Mouse (Mus musculus) MEL (cell line): ENCODE measurements at regions not wholly inside any gene's neighbourhood (a gene's known extent, or its start where the extent isn't known, plus 50 kb on each side); places are given as distances from the start of the nearest gene placed in this dataset.

Experiments used
- DNase-seq: peaks from one replicate; pipeline ENCODE4 v3.0.0; 2011; ENCODE audit warnings: low read depth, low spot score
- H3K27ac ChIP-seq: 2 replicates; pipeline ENCODE4 v1.5.1; 2012; ENCODE audit warnings: low read depth, mild to moderate bottlenecking, control low read depth, low read length, moderate library complexity; ENCODE audit not compliant: control insufficient read depth
- H3K27me3 ChIP-seq, 2 experiments: fragments of 150-350 bp in 1 of 2; sonication (generic) in 1 of 2; 2 replicates each; pipeline ENCODE4 v1.6.1; 2012; ENCODE audit warnings: low read length in 2 of 2, mild to moderate bottlenecking in 2 of 2, improper control_type of control experiment in 1 of 2, moderate library complexity in 1 of 2; ENCODE audit not compliant: insufficient read depth in 2 of 2, control insufficient read depth in 1 of 2
- H3K36me3 ChIP-seq, 2 experiments: 2 replicates each; pipeline ENCODE4 v1.6.1; 2012 to 2014; ENCODE audit warnings: low read length in 2 of 2, improper control_type of control experiment in 1 of 2, inconsistent platforms in 1 of 2, mild to moderate bottlenecking in 1 of 2; ENCODE audit not compliant: insufficient read depth in 2 of 2, control insufficient read depth in 1 of 2
- H3K4me1 ChIP-seq, 2 experiments: fragments of 150-350 bp in 1 of 2; sonication (generic) in 1 of 2; 2 replicates each; pipeline ENCODE4 v1.6.1; 2012; ENCODE audit warnings: low read length in 2 of 2, improper control_type of control experiment in 1 of 2, mild to moderate bottlenecking in 1 of 2; ENCODE audit not compliant: insufficient read depth in 2 of 2, control insufficient read depth in 1 of 2
- H3K4me3 ChIP-seq, 2 experiments: fragments of 150-350 bp in 1 of 2; sonication (generic) in 1 of 2; 2 replicates each; pipeline ENCODE4 v1.5.1; 2012; ENCODE audit warnings: low read depth in 2 of 2, low read length in 2 of 2, mild to moderate bottlenecking in 2 of 2, moderate library complexity in 2 of 2, control low read depth in 1 of 2, improper control_type of control experiment in 1 of 2; ENCODE audit not compliant: control insufficient read depth in 1 of 2, insufficient read depth in 1 of 2
- H3K79me2 ChIP-seq: 2 replicates; pipeline ENCODE4 v1.6.1; 2012; ENCODE audit warnings: mild to moderate bottlenecking, low read length, moderate library complexity; ENCODE audit not compliant: control insufficient read depth, poor library complexity, insufficient read depth
- H3K9ac ChIP-seq: 2 replicates; pipeline ENCODE4 v1.6.1; 2012; ENCODE audit warnings: low read depth, mild to moderate bottlenecking, control low read depth, low read length, moderate library complexity; ENCODE audit not compliant: control insufficient read depth, poor library complexity, severe bottlenecking
- H3K9me3 ChIP-seq: fragments of 150-350 bp; sonication (generic); replicated peaks from 2 replicates; pipeline ENCODE4 v1.6.1; 2012; ENCODE audit warnings: mild to moderate bottlenecking, low read length, improper control_type of control experiment, moderate library complexity; ENCODE audit not compliant: insufficient read depth
- CHD2 ChIP-seq: IDR thresholded peaks from 2 replicates; pipeline ENCODE4 v1.6.1; 2011; ENCODE audit warnings: low read length, improper control_type of control experiment
- CTCF ChIP-seq, 3 experiments: IDR thresholded peaks in 2 of 3; conservative IDR thresholded peaks in 1 of 3; 2 replicates each; pipeline ENCODE4 v1.5.1; 2011 to 2012; ENCODE audit warnings: low read length in 3 of 3, low read depth in 2 of 3, mild to moderate bottlenecking in 2 of 3, improper control_type of control experiment in 1 of 3, inconsistent platforms in 1 of 3, mixed read lengths in 1 of 3, moderate library complexity in 1 of 3; ENCODE audit not compliant: control insufficient read depth in 1 of 3, insufficient read depth in 1 of 3, poor library complexity in 1 of 3, severe bottlenecking in 1 of 3
- E2F4 ChIP-seq: IDR thresholded peaks from 2 replicates; pipeline ENCODE4 v1.6.1; 2011; ENCODE audit warnings: low read depth, low read length, improper control_type of control experiment, borderline replicate concordance
- EP300 ChIP-seq, 2 experiments: IDR thresholded peaks; 2 replicates each; pipeline ENCODE4 v1.6.1; 2011; ENCODE audit warnings: improper control_type of control experiment in 2 of 2, low read length in 2 of 2, low read depth in 1 of 2, mild to moderate bottlenecking in 1 of 2
- GABPA ChIP-seq: IDR thresholded peaks from 2 replicates; pipeline ENCODE4 v1.6.1; 2012; ENCODE audit warnings: low read depth, mild to moderate bottlenecking, inconsistent platforms, low read length, improper control_type of control experiment, moderate library complexity
- MAFK ChIP-seq: IDR thresholded peaks from 2 replicates; pipeline ENCODE4 v1.6.1; 2011; ENCODE audit warnings: low read depth, mild to moderate bottlenecking, low read length, improper control_type of control experiment, borderline replicate concordance
- MAX ChIP-seq: IDR thresholded peaks from 2 replicates; pipeline ENCODE4 v1.6.1; 2011; ENCODE audit warnings: low read length, improper control_type of control experiment
- MYC ChIP-seq: IDR thresholded peaks from 2 replicates; pipeline ENCODE4 v1.6.1; 2011; ENCODE audit warnings: low read depth, mild to moderate bottlenecking, low read length, improper control_type of control experiment, moderate library complexity
- NELFE ChIP-seq: IDR thresholded peaks from 2 replicates; pipeline ENCODE4 v1.6.1; 2011; ENCODE audit warnings: low read depth, low read length, improper control_type of control experiment
- NRF1 ChIP-seq: IDR thresholded peaks from 2 replicates; pipeline ENCODE4 v1.6.1; 2014; ENCODE audit warnings: low read depth, mild to moderate bottlenecking, inconsistent platforms, low read length, improper control_type of control experiment, moderate library complexity; ENCODE audit not compliant: poor library complexity, insufficient read depth, severe bottlenecking
- POLR2AphosphoS2 ChIP-seq: IDR thresholded peaks from 2 replicates; pipeline ENCODE4 v1.6.1; 2011; ENCODE audit warnings: low read length, improper control_type of control experiment
- SIN3A ChIP-seq: IDR thresholded peaks from 2 replicates; pipeline ENCODE4 v1.6.1; 2012; ENCODE audit warnings: low read length, improper control_type of control experiment, inconsistent platforms
- TAL1 ChIP-seq: IDR thresholded peaks from 2 replicates; pipeline ENCODE4 v1.6.1; 2012; ENCODE audit warnings: mild to moderate bottlenecking, inconsistent platforms, low read length, moderate library complexity, mixed read lengths
- UBTF ChIP-seq: IDR thresholded peaks from 2 replicates; pipeline ENCODE4 v1.6.1; 2012; ENCODE audit warnings: low read depth, mild to moderate bottlenecking, inconsistent platforms, low read length, improper control_type of control experiment, moderate library complexity, borderline replicate concordance; ENCODE audit not compliant: insufficient read depth
- USF1 ChIP-seq: IDR thresholded peaks from 2 replicates; pipeline ENCODE4 v1.6.1; 2014; ENCODE audit warnings: low read depth, mild to moderate bottlenecking, inconsistent platforms, low read length, improper control_type of control experiment, moderate library complexity
- USF2 ChIP-seq, 2 experiments: IDR thresholded peaks; 2 replicates each; pipeline ENCODE4 v1.6.1; 2011 to 2012; ENCODE audit warnings: improper control_type of control experiment in 2 of 2, low read length in 2 of 2, borderline replicate concordance in 1 of 2, inconsistent platforms in 1 of 2, low read depth in 1 of 2, mild to moderate bottlenecking in 1 of 2; ENCODE audit not compliant: insufficient read depth in 1 of 2
- ZC3H11A ChIP-seq: IDR thresholded peaks from 2 replicates; pipeline ENCODE4 v1.6.1; 2012; ENCODE audit warnings: low read depth, mild to moderate bottlenecking, inconsistent platforms, low read length, improper control_type of control experiment
- ZKSCAN1 ChIP-seq: IDR thresholded peaks from 2 replicates; pipeline ENCODE4 v1.6.1; 2012; ENCODE audit warnings: low read depth, mild to moderate bottlenecking, inconsistent platforms, low read length, improper control_type of control experiment, moderate library complexity

- H3K9me3 ChIP-seq, result no peaks in the 10 kb centered on the region
Observed at GRCm38 (mm10) chr16:77406999-77407398, 194.9 kb downstream of the Gm11146 start.

GRCm38 (mm10) chr16:77405859-77406258 lies 196.0 kb downstream of the Gm11146 start:
- no peak overlapping the region for H3K27ac ChIP-seq

More at GRCm38 (mm10) chr16:77406999-77407398, 194.9 kb downstream of the Gm11146 start:
- no peaks in the 10 kb centered on the region for H3K36me3 ChIP-seq
- no peaks in the 10 kb centered on the region for H3K79me2 ChIP-seq
- TF ChIP-seq GABPA (no peak), ZC3H11A (no peak), E2F4 (no peak)
- TF ChIP-seq, all 39 proteins: peak for 0
- no peak overlapping the region for H3K9ac ChIP-seq
- no peak overlapping the region for H3K27ac ChIP-seq
- H3K27me3 ChIP-seq, result no peaks in the 10 kb centered on the region
- no peak overlapping the region for H3K4me3 ChIP-seq
- H3K4me1 ChIP-seq, result no peaks in the 10 kb centered on the region
- no peak for DNase-seq

GRCm38 (mm10) chr16:77405181-77405818 lies 196.6 kb downstream of the Gm11146 start:
- TF ChIP-seq USF2 (IDR thresholded peaks at IDR 0.05; ENCODE audit: borderline replicate concordance in 1 of 2, insufficient read depth in 1 of 2, low read depth in 1 of 2, low read length in 2 of 2) (no peak), CHD2 (no peak), GABPA (no peak), TAL1 (no peak), UBTF (no peak), ZKSCAN1 (no peak), SIN3A (no peak), NRF1 (no peak), MAFK (no peak), MYC (no peak), MAX (no peak), NELFE (no peak), EP300 (IDR thresholded peaks at IDR 0.05; ENCODE audit: low read depth in 1 of 2, low read length in 2 of 2) (no peak), E2F4 (no peak)
- Histone ChIP-seq H3K79me2 (no peaks in the 10 kb centered on the region), H3K4me1 (no peaks in the 10 kb centered on the region), H3K27ac (no peak overlapping the region), H3K36me3 (no peaks in the 10 kb centered on the region), H3K9ac (no peak overlapping the region), H3K4me3 (no peak overlapping the region), H3K9me3 (no peaks in the 10 kb centered on the region), H3K27me3 (no peaks in the 10 kb centered on the region)
- DNase-seq, result no peak

More at GRCm38 (mm10) chr16:77405859-77406258, 196.0 kb downstream of the Gm11146 start:
- no peaks in the 10 kb centered on the region for H3K79me2 ChIP-seq
- H3K4me1 ChIP-seq, result no peaks in the 10 kb centered on the region
- TF ChIP-seq USF1 (no peak), POLR2AphosphoS2 (no peak), CTCF (IDR thresholded peaks at IDR 0.05 in 2 of 3, conservative IDR thresholded peaks at IDR 0.05 in 1 of 3; ENCODE audit: control insufficient read depth in 1 of 3, insufficient read depth in 1 of 3, low read depth in 2 of 3, low read length in 3 of 3, poor library complexity in 1 of 3, severe bottlenecking in 1 of 3) (no peak)
- no peaks in the 10 kb centered on the region for H3K36me3 ChIP-seq
- no peak overlapping the region for H3K9ac ChIP-seq
- H3K9me3 ChIP-seq, result no peaks in the 10 kb centered on the region
- no peak for DNase-seq
- H3K4me3 ChIP-seq, result no peak overlapping the region
- H3K27me3 ChIP-seq, result no peaks in the 10 kb centered on the region
